Mouse (Mus musculus) thymus, postnatal 0 days (tissue): ENCODE measurements at regions not wholly inside any gene's neighbourhood (a gene's known extent, or its start where the extent isn't known, plus 50 kb on each side); places are given as distances from the start of the nearest gene placed in this dataset.
"Not testable (repeated sequence)": the region's sequence is repeated elsewhere in the genome, so short reads cannot be mapped to it uniquely, and the experiment has no call there.

Source experiments
- DNase-seq: peaks from one replicate; pipeline ENCODE4 v3.0.0-alpha.2; 2015; ENCODE audit warnings: low spot score

GRCm38 (mm10) chr4:110038696-110039095 lies 60.8 kb downstream of the Dmrta2 start:
- DNase-seq, result no peak

- DNase-seq, result no peak
Observed at GRCm38 (mm10) chr4:110044851-110045618, 67.2 kb downstream of the Dmrta2 start.

- DNase-seq, result no peak
Observed at GRCm38 (mm10) chr4:110045651-110046269, 67.9 kb downstream of the Dmrta2 start.

GRCm38 (mm10) chr4:110046270-110046651 lies 68.4 kb downstream of the Dmrta2 start:
- DNase-seq, result no peak

- peak; percentile 69 for DNase-seq
Observed at GRCm38 (mm10) chr4:110050393-110051280, 72.8 kb downstream of the Dmrta2 start.

- no peak for DNase-seq
Observed at GRCm38 (mm10) chr4:110051281-110051665, 73.4 kb downstream of the Dmrta2 start.

GRCm38 (mm10) chr4:110051872-110052271 lies 74.0 kb downstream of the Dmrta2 start:
- no peak for DNase-seq

GRCm38 (mm10) chr4:110052998-110053397 lies 75.1 kb downstream of the Dmrta2 start:
- no peak for DNase-seq

- no peak for DNase-seq
Observed at GRCm38 (mm10) chr4:110073836-110074235, 96.0 kb downstream of the Dmrta2 start.

GRCm38 (mm10) chr4:110083371-110083770 lies 105.5 kb downstream of the Dmrta2 start:
- DNase-seq, result no peak

- DNase-seq, result peak; percentile 32
Observed at GRCm38 (mm10) chr4:110087570-110088247, 109.9 kb downstream of the Dmrta2 start.

GRCm38 (mm10) chr4:110093040-110093820 lies 115.4 kb downstream of the Dmrta2 start:
- no peak for DNase-seq

- DNase-seq, result no peak
Observed at GRCm38 (mm10) chr4:110094541-110094940, 116.7 kb downstream of the Dmrta2 start.

GRCm38 (mm10) chr4:110095760-110096593 lies 118.1 kb downstream of the Dmrta2 start:
- DNase-seq, result no peak

GRCm38 (mm10) chr4:110104119-110104518 lies 126.3 kb downstream of the Dmrta2 start:
- not testable (repeated sequence) for DNase-seq

- no peak for DNase-seq
Observed at GRCm38 (mm10) chr4:110106620-110107243, 128.9 kb downstream of the Dmrta2 start.

- DNase-seq, result peak; percentile 29
Observed at GRCm38 (mm10) chr4:110119438-110119837, 141.6 kb downstream of the Dmrta2 start.

- no peak for DNase-seq
Observed at GRCm38 (mm10) chr4:110119874-110120273, 142.0 kb downstream of the Dmrta2 start.

- no peak for DNase-seq
Observed at GRCm38 (mm10) chr4:110120761-110121160, 142.9 kb downstream of the Dmrta2 start.
